Mouse (Mus musculus) CH12.LX (cell line): ENCODE results near the gene Sgtb. TPM values are rescaled to one million over a fixed set of nuclear protein-coding genes. Genes with fewer than 3 reads are reported as not detected.

ENCODE experiments used
- DNase-seq: peaks from one replicate; pipeline ENCODE4 v3.0.0-alpha.2; 2013; ENCODE audit errors: extremely low read depth
- H3K27ac ChIP-seq: 2 replicates; pipeline ENCODE4 v1.5.1; 2012; ENCODE audit warnings: low read depth, mild to moderate bottlenecking, control low read depth, moderate library complexity; ENCODE audit not compliant: insufficient read depth
- H3K27me3 ChIP-seq: replicated peaks from 2 replicates; pipeline ENCODE3; 2012; ENCODE audit warnings: inconsistent platforms
- H3K36me3 ChIP-seq, 2 experiments: replicated peaks in 1 of 2; 2 replicates each; pipeline versions ENCODE3 to v1.6.1; 2012; ENCODE audit warnings: inconsistent platforms in 1 of 2, low read length in 1 of 2, mild to moderate bottlenecking in 1 of 2, mixed read lengths in 1 of 2, moderate library complexity in 1 of 2; ENCODE audit not compliant: control insufficient read depth in 1 of 2, insufficient read depth in 1 of 2
- H3K4me1 ChIP-seq, 2 experiments: 2 replicates each; pipeline ENCODE4 v1.6.1; 2012; ENCODE audit warnings: inconsistent platforms in 1 of 2, moderate library complexity in 1 of 2; ENCODE audit not compliant: insufficient read depth in 2 of 2, control insufficient read depth in 1 of 2
- H3K4me2 ChIP-seq: 2 replicates; pipeline ENCODE4 v1.6.1; 2012; ENCODE audit warnings: low read depth, mild to moderate bottlenecking, control low read depth; ENCODE audit not compliant: poor library complexity, insufficient read depth, severe bottlenecking
- H3K4me3 ChIP-seq, 3 experiments: fragments of 150-350 bp in 1 of 3; sonication (generic) in 1 of 3; replicated peaks in 1 of 3; 2 replicates each; pipeline versions ENCODE3 to v1.5.1; 2011 to 2012; ENCODE audit warnings: low read depth in 2 of 3, low read length in 2 of 3, mild to moderate bottlenecking in 2 of 3, moderate library complexity in 2 of 3, control low read depth in 1 of 3, improper control_type of control experiment in 1 of 3, inconsistent platforms in 1 of 3, mixed read lengths in 1 of 3; ENCODE audit not compliant: poor library complexity in 1 of 3
- H3K79me2 ChIP-seq: replicated peaks from 2 replicates; pipeline ENCODE4 v1.6.1; 2012; ENCODE audit warnings: mild to moderate bottlenecking, moderate library complexity; ENCODE audit not compliant: control insufficient read depth, poor library complexity, insufficient read depth, severe bottlenecking; ENCODE audit errors: extremely low read depth
- H3K9ac ChIP-seq: 2 replicates; pipeline ENCODE4 v1.6.1; 2012; ENCODE audit warnings: low read depth, mild to moderate bottlenecking, control low read depth, moderate library complexity; ENCODE audit not compliant: insufficient read depth
- H3K9me3 ChIP-seq: replicated peaks from 2 replicates; pipeline ENCODE3; 2012; ENCODE audit warnings: low read length, inconsistent platforms, mixed read lengths
- BHLHE40 ChIP-seq: IDR thresholded peaks from 2 replicates; pipeline ENCODE4 v1.6.1; 2011; ENCODE audit warnings: mild to moderate bottlenecking, low read depth, low read length, improper control_type of control experiment
- ELF1 ChIP-seq: IDR thresholded peaks from 2 replicates; pipeline ENCODE4 v1.6.1; 2014; ENCODE audit warnings: low read depth, mild to moderate bottlenecking, inconsistent platforms, low read length, improper control_type of control experiment
- EP300 ChIP-seq: IDR thresholded peaks from 2 replicates; pipeline ENCODE4 v1.6.1; 2011; ENCODE audit warnings: low read length, improper control_type of control experiment
- ETS1 ChIP-seq: conservative IDR thresholded peaks from 2 replicates; pipeline ENCODE4 v1.6.1; 2012; ENCODE audit warnings: low read depth, mild to moderate bottlenecking, inconsistent platforms, low read length, improper control_type of control experiment, moderate library complexity
- GABPA ChIP-seq: IDR thresholded peaks from 2 replicates; pipeline ENCODE4 v1.6.1; 2012; ENCODE audit warnings: low read depth, low read length, improper control_type of control experiment, inconsistent platforms; ENCODE audit not compliant: insufficient replicate concordance
- HCFC1 ChIP-seq: IDR thresholded peaks from 2 replicates; pipeline ENCODE4 v1.6.1; 2012; ENCODE audit warnings: low read depth, mild to moderate bottlenecking, inconsistent platforms, low read length, improper control_type of control experiment
- IRF4 ChIP-seq: IDR thresholded peaks from 2 replicates; pipeline ENCODE4 v1.6.1; 2014; ENCODE audit warnings: low read depth, mild to moderate bottlenecking, inconsistent platforms, low read length, improper control_type of control experiment
- JUN ChIP-seq: IDR thresholded peaks from 2 replicates; pipeline ENCODE4 v1.6.1; 2011; ENCODE audit warnings: low read depth, mild to moderate bottlenecking, low read length, improper control_type of control experiment, moderate library complexity; ENCODE audit not compliant: insufficient read depth
- MAX ChIP-seq: IDR thresholded peaks from 2 replicates; pipeline ENCODE4 v1.6.1; 2011; ENCODE audit warnings: low read length, improper control_type of control experiment
- MXI1 ChIP-seq: IDR thresholded peaks from 2 replicates; pipeline ENCODE4 v1.6.1; 2011; ENCODE audit warnings: mild to moderate bottlenecking, low read depth, low read length, improper control_type of control experiment
- MYC ChIP-seq: IDR thresholded peaks from 2 replicates; pipeline ENCODE4 v1.6.1; 2011; ENCODE audit warnings: low read depth, mild to moderate bottlenecking, improper control_type of control experiment, low read length
- NELFE ChIP-seq: IDR thresholded peaks from 2 replicates; pipeline ENCODE4 v1.6.1; 2011; ENCODE audit warnings: low read depth, low read length, improper control_type of control experiment
- POLR2A ChIP-seq: IDR thresholded peaks from 2 replicates; pipeline ENCODE4 v1.6.1; 2011; ENCODE audit warnings: low read depth, mild to moderate bottlenecking, improper control_type of control experiment, low read length
- RCOR1 ChIP-seq: conservative IDR thresholded peaks from 2 replicates; pipeline ENCODE4 v1.6.1; 2012; ENCODE audit warnings: low read depth, mild to moderate bottlenecking, inconsistent platforms, low read length, improper control_type of control experiment
- SIN3A ChIP-seq: IDR thresholded peaks from 2 replicates; pipeline ENCODE4 v1.6.1; 2012; ENCODE audit warnings: low read length, improper control_type of control experiment, inconsistent platforms
- SMC3 ChIP-seq: IDR thresholded peaks from 2 replicates; pipeline ENCODE4 v1.6.1; 2011; ENCODE audit warnings: low read depth, low read length, improper control_type of control experiment
- TBP ChIP-seq: conservative IDR thresholded peaks from 2 replicates; pipeline ENCODE4 v1.6.1; 2011; ENCODE audit warnings: low read depth, low read length, improper control_type of control experiment
- TCF12 ChIP-seq: IDR thresholded peaks from 2 replicates; pipeline ENCODE4 v1.6.1; 2014; ENCODE audit warnings: low read depth, mild to moderate bottlenecking, inconsistent platforms, low read length, improper control_type of control experiment
- UBTF ChIP-seq: IDR thresholded peaks from 2 replicates; pipeline ENCODE4 v1.6.1; 2012; ENCODE audit warnings: low read depth, mild to moderate bottlenecking, inconsistent platforms, low read length, improper control_type of control experiment, moderate library complexity
- USF1 ChIP-seq: IDR thresholded peaks from 2 replicates; pipeline ENCODE4 v1.6.1; 2014; ENCODE audit warnings: low read depth, mild to moderate bottlenecking, inconsistent platforms, low read length, improper control_type of control experiment
- USF2 ChIP-seq: conservative IDR thresholded peaks from 2 replicates; pipeline ENCODE4 v1.6.1; 2011; ENCODE audit warnings: low read depth, low read length, improper control_type of control experiment
- ZKSCAN1 ChIP-seq: IDR thresholded peaks from 2 replicates; pipeline ENCODE4 v1.6.1; 2012; ENCODE audit warnings: low read depth, inconsistent platforms, low read length, improper control_type of control experiment, borderline replicate concordance
- ZMIZ1 ChIP-seq: IDR thresholded peaks from 2 replicates; pipeline ENCODE4 v1.6.1; 2012; ENCODE audit warnings: low read depth, mild to moderate bottlenecking, inconsistent platforms, low read length, improper control_type of control experiment
- dilution Hi-C: fragments of 300-500 bp; cut with MboI; formaldehyde crosslinking; loops from 2 replicates; pipeline ENCODE4 v1.14.3; 2020; ENCODE audit warnings: low sequenced_read_pairs; ENCODE audit not compliant: extremely low pct_unique_long_range_greater_than_20kb, extremely low pct_ligation_motif_present
- in situ Hi-C: fragments of 300-500 bp; cut with MboI; formaldehyde crosslinking; loops from 3 replicates; pipeline ENCODE4 v1.14.3; 2019; ENCODE audit warnings: low sequenced_read_pairs, low pct_ligation_motif_present, low pct_unique_long_range_greater_than_20kb, mixed read lengths
- polyA plus RNA-seq: library from polyadenylated mRNA; unstranded; fragments of >175 nt; gene quantifications from 2 replicates; pipeline ENCODE4 v1.2.1, GENCODE M21; 2012; ENCODE audit warnings: low read depth; ENCODE audit not compliant: insufficient read length
- total RNA-seq, 2 experiments: library from RNA; depleted of rRNA; stranded (reverse); fragments of 300-350 nt in 1 of 2; fragments of >200 nt in 1 of 2; gene quantifications; 2 replicates each; pipeline ENCODE4 v1.2.3; 2012 to 2014

Gene Sgtb
- total RNA-seq (2012; rRNA removed) (3.8 and 5.0 TPM in 2 replicates), total RNA-seq (2014; rRNA removed) (3.5 and 3.6 TPM in 2 replicates), polyA plus RNA-seq (3.1 and 3.5 TPM in 2 replicates)

DNA sequence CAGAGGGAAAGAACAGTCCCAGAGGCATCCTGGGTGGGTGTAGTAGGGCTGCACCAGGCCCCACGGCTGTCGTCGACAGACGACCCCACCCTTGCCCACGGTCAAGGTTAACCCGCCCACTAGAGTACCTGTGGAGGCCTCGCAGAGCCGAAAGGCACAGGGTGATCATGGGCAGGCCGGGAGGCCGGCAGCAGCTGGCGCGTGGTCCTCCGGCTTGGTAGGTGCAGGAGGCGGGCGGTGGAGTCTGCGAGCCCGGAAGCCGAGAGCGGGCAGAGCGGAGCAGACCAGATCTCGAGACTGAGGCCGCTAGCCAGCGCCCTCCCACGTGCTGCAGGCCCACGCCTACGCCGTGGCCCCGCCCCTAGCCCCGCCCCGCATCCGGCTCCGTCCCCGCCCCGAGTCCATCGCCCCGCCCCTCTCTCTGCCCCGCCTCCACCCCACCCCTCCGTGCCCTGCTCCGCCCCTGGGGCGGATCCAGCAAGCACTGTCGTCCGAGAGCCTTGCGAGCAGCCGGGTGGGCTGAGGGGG lies at the start of gene Sgtb, which contains the start of gene Nln:
Gene Sgtb, plus strand, starts transcription at position 454 of the 528 bp plus-strand sequence.
Gene Nln, minus strand, starts transcription at position 327 of the 528 bp plus-strand sequence.
- peak; percentile 39; the same call in 1 of the 2 replicates for TF ChIP-seq IRF4
- peak; percentile 50 for TF ChIP-seq TCF12
- TF ChIP-seq ETS1 = no peak
- no peak for TF ChIP-seq JUN
- TF ChIP-seq ELF1 = peak; percentile 79
- TF ChIP-seq HCFC1 = no peak
- peak; percentile 80 for TF ChIP-seq NELFE
- TF ChIP-seq USF2 = no peak
- peak; percentile 92 for TF ChIP-seq SIN3A
- TF ChIP-seq POLR2A = peak; percentile 77
- peak; percentile 72 for TF ChIP-seq USF1
- no peak for TF ChIP-seq GABPA
- peak; percentile 73; the same call in 1 of the 2 replicates for TF ChIP-seq ZMIZ1
- no peak for TF ChIP-seq SMC3
- peak; percentile 93 for TF ChIP-seq MAX
- TF ChIP-seq MYC = peak; percentile 75; the same call in 1 of the 2 replicates
- TF ChIP-seq TBP = 0 out of 2 replicates have a peak, but pooled peaks have one; percentile 33
- peak; percentile 86 for TF ChIP-seq BHLHE40
- TF ChIP-seq EP300 = no peak
- 0 out of 2 replicates have a peak, but pooled peaks have one; percentile 4 for TF ChIP-seq ZKSCAN1
- TF ChIP-seq MXI1 = peak; percentile 98
- no peak for TF ChIP-seq RCOR1
- TF ChIP-seq UBTF = peak; percentile 79
- peak within 1 kb of the TSS; percentile 100 for H3K4me2 ChIP-seq
- H3K4me1 ChIP-seq = peaks cover 0 to 17% of the 10 kb centered on the region in 2 experiments; a peak in 2 of 4 replicates
- H3K9ac ChIP-seq = peak within 1 kb of the TSS; percentile 83
- peak within 1 kb of the TSS; percentile 68 for H3K27ac ChIP-seq
- peaks cover 5% of the 10 kb centered on the region for H3K9me3 ChIP-seq
- H3K4me3 ChIP-seq = peak within 1 kb of the TSS; percentile 69 to 99 (median 87)
- in situ Hi-C loops (no loop called here), dilution Hi-C loops (no loop called here)
- H3K27me3 ChIP-seq = no peaks in the 10 kb centered on the region
- peaks cover 18% of the 10 kb centered on the region for H3K79me2 ChIP-seq
- DNase-seq = peak; percentile 82
- peaks cover 0 to 32% of the 10 kb centered on the region in 2 experiments for H3K36me3 ChIP-seq
